Mouse (Mus musculus) myocyte (in vitro differentiated cells): ENCODE results near the gene Dnajc28. TPM values are rescaled to one million over a fixed set of nuclear protein-coding genes. Genes with fewer than 3 reads are reported as not detected.

Experiments used
- H3K27me3 ChIP-seq: one replicate; pipeline ENCODE4 v1.6.1; 2011; ENCODE audit not compliant: control insufficient read depth, insufficient read depth, insufficient read length
- H3K36me3 ChIP-seq: one replicate; pipeline ENCODE4 v1.6.1; 2011; ENCODE audit not compliant: control insufficient read depth, insufficient read depth
- H3K4me2 ChIP-seq: one replicate; pipeline ENCODE4 v1.6.1; 2011; ENCODE audit warnings: low read depth, control low read depth
- H3K4me3 ChIP-seq: one replicate; pipeline ENCODE4 v1.5.1; 2011; ENCODE audit warnings: mild to moderate bottlenecking, control low read depth, moderate library complexity
- H3K79me2 ChIP-seq: one replicate; pipeline ENCODE4 v1.6.1; 2011; ENCODE audit not compliant: control insufficient read depth, insufficient read depth
- H3ac ChIP-seq: one replicate; pipeline ENCODE4 v1.6.1; 2011; ENCODE audit not compliant: control insufficient read depth, insufficient read length
- CEBPB ChIP-seq: IDR thresholded peaks from 2 replicates; pipeline ENCODE4 v1.6.1; 2011; ENCODE audit warnings: mild to moderate bottlenecking, moderate library complexity; ENCODE audit not compliant: poor library complexity, insufficient read depth, severe bottlenecking
- E2F4 ChIP-seq: IDR thresholded peaks from one replicate; pipeline ENCODE4 v1.6.1; 2011; ENCODE audit warnings: mild to moderate bottlenecking, control low read depth, moderate library complexity; ENCODE audit not compliant: insufficient read depth
- MAX ChIP-seq: IDR thresholded peaks from one replicate; pipeline ENCODE4 v1.6.1; 2011; ENCODE audit warnings: low read depth, mild to moderate bottlenecking, control low read depth
- MYOD1 ChIP-seq, 3 experiments: IDR thresholded peaks; one replicate each; pipeline ENCODE4 v1.6.1; 2011; ENCODE audit warnings: control low read depth in 2 of 3, low read depth in 2 of 3, mild to moderate bottlenecking in 2 of 3, moderate library complexity in 1 of 3; ENCODE audit not compliant: insufficient read length in 2 of 3, control insufficient read depth in 1 of 3
- MYOG ChIP-seq, 3 experiments: IDR thresholded peaks; one replicate each; pipeline ENCODE4 v1.6.1; 2011; ENCODE audit warnings: control low read depth in 2 of 3, low read depth in 2 of 3, mild to moderate bottlenecking in 2 of 3; ENCODE audit not compliant: insufficient read length in 2 of 3, control insufficient read depth in 1 of 3, insufficient read depth in 1 of 3
- POLR2A ChIP-seq: IDR thresholded peaks from one replicate; pipeline ENCODE4 v1.6.1; 2011; ENCODE audit warnings: low read depth, mild to moderate bottlenecking, control low read depth, moderate library complexity; ENCODE audit not compliant: insufficient read length
- POLR2AphosphoS2 ChIP-seq: IDR thresholded peaks from one replicate; pipeline ENCODE4 v1.6.1; 2011; ENCODE audit warnings: low read depth, control low read depth; ENCODE audit not compliant: insufficient read length
- REST ChIP-seq: IDR thresholded peaks from one replicate; pipeline ENCODE4 v1.6.1; 2011; ENCODE audit warnings: mild to moderate bottlenecking, control low read depth, moderate library complexity; ENCODE audit not compliant: insufficient read depth, insufficient read length
- SRF ChIP-seq: IDR thresholded peaks from one replicate; pipeline ENCODE4 v1.6.1; 2011; ENCODE audit warnings: low read depth; ENCODE audit not compliant: control insufficient read depth, insufficient read length
- TCF12 ChIP-seq: IDR thresholded peaks from one replicate; pipeline ENCODE4 v1.6.1; 2011; ENCODE audit warnings: mild to moderate bottlenecking, control low read depth; ENCODE audit not compliant: poor library complexity, insufficient read depth, severe bottlenecking
- TCF3 ChIP-seq: IDR thresholded peaks from one replicate; pipeline ENCODE4 v1.6.1; 2011; ENCODE audit warnings: low read depth, control low read depth; ENCODE audit not compliant: insufficient read length
- USF1 ChIP-seq: IDR thresholded peaks from one replicate; pipeline ENCODE4 v1.6.1; 2011; ENCODE audit warnings: low read depth, mild to moderate bottlenecking, control low read depth, moderate library complexity
- polyA plus RNA-seq: library from polyadenylated mRNA; unstranded; fragments of >200 nt; fragmentation: generic; extraction: Trizol; gene quantifications from one replicate; pipeline ENCODE4 v1.2.1, GENCODE M21; 2012; ENCODE audit warnings: missing spikeins

Dnajc28 gene
- polyA plus RNA-seq, 1 experiment = 0.80 TPM

GRCm38 (mm10) chr16:91565292-91565951 lies 53.4 kb downstream of the Dnajc28 start:
- TF ChIP-seq MYOG (IDR thresholded peaks at IDR 0.05; ENCODE audit: control insufficient read depth in 1 of 3, insufficient read depth in 1 of 3, insufficient read length in 2 of 3, low read depth in 2 of 3) (no peak), CEBPB (no peak), TCF12 (no peak), USF1 (no peak), SRF (no peak), TCF3 (no peak), REST (no peak), MAX (no peak), E2F4 (no peak), MYOD1 (IDR thresholded peaks at IDR 0.05; ENCODE audit: control insufficient read depth in 1 of 3, insufficient read length in 2 of 3, low read depth in 2 of 3) (no peak), POLR2A (no peak), POLR2AphosphoS2 (no peak)
- Histone ChIP-seq H3K4me2 (no peak overlapping the region), H3K4me3 (no peak overlapping the region), H3K36me3 (peaks cover 10% of the 10 kb centered on the region), H3K79me2 (no peaks in the 10 kb centered on the region), H3K27me3 (no peaks in the 10 kb centered on the region), H3ac (no peak overlapping the region)

- Histone ChIP-seq H3ac (no peak overlapping the region), H3K79me2 (no peaks in the 10 kb centered on the region), H3K4me3 (no peak overlapping the region), H3K36me3 (peaks cover 13% of the 10 kb centered on the region), H3K27me3 (no peaks in the 10 kb centered on the region), H3K4me2 (no peak overlapping the region)
- no peak for TF ChIP-seq MAX
- TF ChIP-seq POLR2AphosphoS2 = no peak
- TF ChIP-seq TCF3 = no peak
- no peak for TF ChIP-seq E2F4
- TF ChIP-seq TCF12 = no peak
- no peak for TF ChIP-seq USF1
- TF ChIP-seq CEBPB = no peak
- no peak for TF ChIP-seq REST
- TF ChIP-seq MYOD1 (IDR thresholded peaks at IDR 0.05; ENCODE audit: control insufficient read depth in 1 of 3, insufficient read length in 2 of 3, low read depth in 2 of 3) = no peak
- TF ChIP-seq MYOG (IDR thresholded peaks at IDR 0.05; ENCODE audit: control insufficient read depth in 1 of 3, insufficient read depth in 1 of 3, insufficient read length in 2 of 3, low read depth in 2 of 3) = no peak
- TF ChIP-seq SRF = no peak
- TF ChIP-seq POLR2A = no peak
These were observed 54.1 kb downstream of the Dnajc28 start for GRCm38 (mm10) chr16:91564580-91565291.

Other genes starting within 250 kb of the Dnajc28 start
- 47.0 TPM for gene Ifnar2, start 246.2 kb downstream of the Dnajc28 start, polyA plus RNA-seq
- not detected for gene Gm21970, start 227.3 kb downstream of the Dnajc28 start, polyA plus RNA-seq
- gene Il10rb, start 212.9 kb downstream of the Dnajc28 start, polyA plus RNA-seq = 13.7 TPM
- gene Ifnar1, start 133.8 kb downstream of the Dnajc28 start, polyA plus RNA-seq = 16.2 TPM
- gene Ifngr2, start 72.0 kb downstream of the Dnajc28 start, polyA plus RNA-seq = 18.7 TPM
- gene Tmem50b, start 21.2 kb downstream of the Dnajc28 start, polyA plus RNA-seq = 11.4 TPM
- gene Gart, start 27.9 kb upstream of the Dnajc28 start, polyA plus RNA-seq = 64.1 TPM
- gene Son, start 28.5 kb upstream of the Dnajc28 start, polyA plus RNA-seq = 48.7 TPM
- gene Donson, start 69.7 kb upstream of the Dnajc28 start, polyA plus RNA-seq = 3.5 TPM
- 27.6 TPM for gene Cryzl1, start 109.9 kb upstream of the Dnajc28 start, polyA plus RNA-seq
- gene Itsn1, start 110.3 kb upstream of the Dnajc28 start, polyA plus RNA-seq = 27.5 TPM